Mouse (Mus musculus) kidney, embryonic 16.5 days (tissue): ENCODE data around the gene Gnb1l. TPM values are rescaled to one million over a fixed set of nuclear protein-coding genes. Genes with fewer than 3 reads are reported as not detected.

Source experiments
- ATAC-seq: fragments of 200-750 bp; cut with Nextera tagmentation; 2 replicates; pipeline ENCODE4 v1.8.0; 2017; ENCODE audit warnings: moderate TSS enrichment; ENCODE audit not compliant: low FRiP score, low TSS enrichment
- H3K27ac ChIP-seq: fragments of 300-500 bp; sonication (generic); 2 replicates; pipeline ENCODE4 v1.5.1; 2014; ENCODE audit warnings: low read length
- H3K27me3 ChIP-seq: fragments of 300-500 bp; sonication (generic); 2 replicates; pipeline ENCODE4 v1.6.1; 2014; ENCODE audit warnings: low read length, control low read depth, mixed read lengths; ENCODE audit not compliant: insufficient read depth
- H3K36me3 ChIP-seq: fragments of 300-500 bp; sonication (generic); 2 replicates; pipeline ENCODE4 v1.6.1; 2014; ENCODE audit warnings: low read length, control low read depth, mixed read lengths; ENCODE audit not compliant: insufficient read depth
- H3K4me1 ChIP-seq: fragments of 300-500 bp; sonication (generic); 2 replicates; pipeline ENCODE4 v1.6.1; 2014; ENCODE audit warnings: low read length, control low read depth, mixed read lengths; ENCODE audit not compliant: insufficient read depth
- H3K4me2 ChIP-seq: fragments of 300-500 bp; sonication (generic); replicated peaks from 2 replicates; pipeline ENCODE4 v1.6.1; 2014; ENCODE audit warnings: low read depth, low read length
- H3K4me3 ChIP-seq: fragments of 300-500 bp; sonication (generic); 2 replicates; pipeline ENCODE4 v1.5.1; 2014; ENCODE audit warnings: mild to moderate bottlenecking, low read length
- H3K9ac ChIP-seq: fragments of 300-500 bp; sonication (generic); replicated peaks from 2 replicates; pipeline ENCODE4 v1.6.1; 2014; ENCODE audit warnings: low read length
- H3K9me3 ChIP-seq: fragments of 300-500 bp; sonication (generic); 2 replicates; pipeline ENCODE4 v1.6.1; 2016; ENCODE audit warnings: low read length, control low read depth
- WGBS: fragments of 180-500 bp; shearing (Covaris S2); extraction: QIAGEN DNeasy Blood & Tissue Kit; methylation state at CpG from one replicate; pipeline ENCODE4 v1.1.7; 2014; 5-methylcytosine and 5-hydroxymethylcytosine counted together
- polyA plus RNA-seq: library from polyadenylated mRNA; unstranded; fragments of >200 nt; fragmentation: Nextera tagmentation; extraction: Ambion mirVana; gene quantifications from 2 replicates; pipeline ENCODE4 v1.2.1, GENCODE M21; 2015

Gnb1l gene
- polyA plus RNA-seq, 1 experiment from 2014 or later = 19.1 TPM

- 62% methylated on average over 6 of the region's 6 CpGs for WGBS
- no peak overlapping the region for H3K27ac ChIP-seq
- no peak overlapping the region for H3K9ac ChIP-seq
- H3K36me3 ChIP-seq = peaks cover 5% of the 10 kb centered on the region; the same call in 1 of the 2 replicates
- ATAC-seq = no peak; the same call in 1 of the 2 replicates
- peaks cover 13% of the 10 kb centered on the region for H3K4me1 ChIP-seq
- H3K9me3 ChIP-seq = no peaks in the 10 kb centered on the region
- H3K4me3 ChIP-seq = no peak overlapping the region
- H3K27me3 ChIP-seq = no peaks in the 10 kb centered on the region
- no peak overlapping the region for H3K4me2 ChIP-seq
Measured at GRCm38 (mm10) chr16:18477996-18478395, 20.5 kb upstream of the Gnb1l start.

GRCm38 (mm10) chr16:18479667-18480066 lies 18.8 kb upstream of the Gnb1l start:
- Histone ChIP-seq H3K9me3 (no peaks in the 10 kb centered on the region), H3K36me3 (peaks cover 5% of the 10 kb centered on the region; the same call in 1 of the 2 replicates), H3K9ac (peak overlapping the region; percentile 17; the same call in 1 of the 2 replicates), H3K4me3 (no peak overlapping the region), H3K27ac (no peak overlapping the region), H3K4me2 (no peak overlapping the region), H3K4me1 (peaks cover 17% of the 10 kb centered on the region), H3K27me3 (no peaks in the 10 kb centered on the region)
- peak; percentile 60 for ATAC-seq
- 44% methylated on average over 7 of the region's 7 CpGs for WGBS

- no peak overlapping the region for H3K27ac ChIP-seq
- peaks cover 5% of the 10 kb centered on the region; the same call in 1 of the 2 replicates for H3K36me3 ChIP-seq
- H3K9ac ChIP-seq = no peak overlapping the region
- WGBS = 74% methylated on average over 4 of the region's 4 CpGs
- H3K4me3 ChIP-seq = no peak overlapping the region
- H3K4me2 ChIP-seq = no peak overlapping the region
- H3K9me3 ChIP-seq = no peaks in the 10 kb centered on the region
- H3K27me3 ChIP-seq = no peaks in the 10 kb centered on the region
- H3K4me1 ChIP-seq = peaks cover 17% of the 10 kb centered on the region
- no peak; the same call in 1 of the 2 replicates for ATAC-seq
Measured at GRCm38 (mm10) chr16:18480933-18481485, 17.5 kb upstream of the Gnb1l start.

GRCm38 (mm10) chr16:18482431-18482830 lies 16.1 kb upstream of the Gnb1l start:
- 94% methylated on average over 3 of the region's 3 CpGs for WGBS
- peaks cover 17% of the 10 kb centered on the region for H3K4me1 ChIP-seq

DNA sequence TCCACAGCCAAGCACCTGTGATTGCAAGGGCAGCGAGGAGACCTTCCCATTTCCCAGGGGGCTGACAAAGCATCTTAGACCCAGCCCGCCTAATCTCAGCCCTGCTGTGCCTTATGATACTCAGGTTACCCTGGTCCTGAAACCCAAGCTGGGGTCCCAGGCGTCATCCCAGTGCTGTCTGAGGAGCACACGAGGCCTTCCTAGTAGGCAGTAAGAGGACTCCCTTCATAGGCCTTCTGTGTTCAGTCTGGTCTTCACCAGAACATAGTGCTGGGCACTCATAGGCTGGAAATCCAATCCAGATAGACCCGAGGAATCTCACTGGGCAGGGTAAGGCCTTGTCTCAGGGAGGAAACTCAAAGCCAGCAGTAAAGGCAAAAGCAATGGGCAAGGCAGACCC lies 14.7 kb upstream of the Gnb1l start:
- ATAC-seq = no peak
- H3K27ac ChIP-seq = no peak overlapping the region
- H3K36me3 ChIP-seq = 0 out of 2 replicates have a peak, but pooled peaks cover 3% of the 10 kb centered on the region
- WGBS = 57% methylated on average over 5 of the region's 5 CpGs
- H3K9ac ChIP-seq = no peak overlapping the region
- H3K9me3 ChIP-seq = no peaks in the 10 kb centered on the region
- H3K4me2 ChIP-seq = no peak overlapping the region
- H3K4me1 ChIP-seq = peaks cover 17% of the 10 kb centered on the region
- H3K27me3 ChIP-seq = no peaks in the 10 kb centered on the region
- H3K4me3 ChIP-seq = no peak overlapping the region

More at GRCm38 (mm10) chr16:18482431-18482830, 16.1 kb upstream of the Gnb1l start:
- no peak overlapping the region for H3K9ac ChIP-seq
- no peaks in the 10 kb centered on the region for H3K27me3 ChIP-seq
- H3K9me3 ChIP-seq = no peaks in the 10 kb centered on the region
- H3K27ac ChIP-seq = no peak overlapping the region
- H3K4me3 ChIP-seq = no peak overlapping the region
- H3K4me2 ChIP-seq = no peak overlapping the region
- peaks cover 8% of the 10 kb centered on the region; the same call in 1 of the 2 replicates for H3K36me3 ChIP-seq
- no peak for ATAC-seq

GRCm38 (mm10) chr16:18484386-18484785 lies 14.1 kb upstream of the Gnb1l start:
- Histone ChIP-seq H3K36me3 (0 out of 2 replicates have a peak, but pooled peaks cover 3% of the 10 kb centered on the region), H3K9ac (no peak overlapping the region), H3K27me3 (no peaks in the 10 kb centered on the region), H3K4me3 (no peak overlapping the region), H3K4me1 (peaks cover 12% of the 10 kb centered on the region), H3K4me2 (no peak overlapping the region), H3K9me3 (no peaks in the 10 kb centered on the region), H3K27ac (no peak overlapping the region)
- WGBS = 43% methylated on average over 4 of the region's 4 CpGs
- ATAC-seq = no peak

DNA sequence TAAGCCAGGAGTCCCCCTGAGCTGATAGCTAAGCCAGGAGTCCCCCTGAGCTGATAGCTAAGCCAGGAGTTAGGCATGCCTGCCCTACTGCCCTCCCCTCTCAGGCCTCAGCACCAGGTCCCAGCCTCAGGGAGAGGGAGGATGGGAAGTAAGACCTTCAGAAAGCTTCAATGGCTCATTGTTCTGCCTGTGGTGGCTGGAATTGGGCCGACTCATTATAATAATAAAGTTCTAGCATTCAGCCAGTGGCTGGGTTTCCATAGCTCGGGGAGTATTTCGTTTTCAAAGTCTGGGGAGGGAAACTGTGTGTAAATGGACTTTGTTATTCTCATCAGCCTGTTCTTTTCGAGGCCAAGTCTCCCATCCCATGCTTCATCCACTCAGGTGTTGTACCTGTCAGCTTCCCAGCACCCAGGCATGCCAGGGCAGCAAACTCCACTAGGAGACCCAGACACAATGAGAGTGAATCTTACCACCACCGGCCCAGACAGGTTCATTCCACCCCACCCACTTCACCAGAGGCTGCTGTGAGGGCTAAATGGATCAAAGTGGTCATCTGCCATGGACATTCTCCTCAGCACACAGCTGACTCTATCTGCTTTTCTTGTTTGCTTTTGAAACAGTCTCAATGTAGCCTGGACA lies 13.6 kb upstream of the Gnb1l start:
- Histone ChIP-seq H3K9ac (no peak overlapping the region), H3K4me2 (no peak overlapping the region), H3K4me3 (no peak overlapping the region), H3K27ac (no peak overlapping the region), H3K9me3 (no peaks in the 10 kb centered on the region), H3K36me3 (0 out of 2 replicates have a peak, but pooled peaks cover 3% of the 10 kb centered on the region), H3K27me3 (no peaks in the 10 kb centered on the region), H3K4me1 (peaks cover 6% of the 10 kb centered on the region; the same call in 1 of the 2 replicates)
- 64% methylated on average over 5 of the region's 5 CpGs for WGBS
- no peak for ATAC-seq

- WGBS = 94% methylated on average over 2 of the region's 2 CpGs
- ATAC-seq = no peak
- Histone ChIP-seq H3K4me3 (no peak overlapping the region), H3K4me2 (no peak overlapping the region), H3K36me3 (0 out of 2 replicates have a peak, but pooled peaks cover 3% of the 10 kb centered on the region), H3K9me3 (no peaks in the 10 kb centered on the region), H3K4me1 (0 out of 2 replicates have a peak, but pooled peaks cover 4% of the 10 kb centered on the region), H3K27ac (no peak overlapping the region), H3K27me3 (no peaks in the 10 kb centered on the region), H3K9ac (no peak overlapping the region)
Measured at GRCm38 (mm10) chr16:18486126-18486525, 12.4 kb upstream of the Gnb1l start.

- no peak for ATAC-seq
- H3K4me2 ChIP-seq = no peak overlapping the region
- H3K4me3 ChIP-seq = no peak overlapping the region
- H3K27ac ChIP-seq = no peak overlapping the region
- H3K4me1 ChIP-seq = no peaks in the 10 kb centered on the region
- no peak overlapping the region for H3K9ac ChIP-seq
- H3K36me3 ChIP-seq = 0 out of 2 replicates have a peak, but pooled peaks cover 3% of the 10 kb centered on the region
- H3K9me3 ChIP-seq = no peaks in the 10 kb centered on the region
- 89% methylated on average over 3 of the region's 3 CpGs for WGBS
- H3K27me3 ChIP-seq = no peaks in the 10 kb centered on the region
Measured at GRCm38 (mm10) chr16:18490281-18490680, 8.2 kb upstream of the Gnb1l start.

GRCm38 (mm10) chr16:18490894-18491293 lies 7.6 kb upstream of the Gnb1l start:
- H3K9me3 ChIP-seq = no peaks in the 10 kb centered on the region
- H3K4me3 ChIP-seq = no peak overlapping the region
- no peak overlapping the region for H3K9ac ChIP-seq
- no peak overlapping the region for H3K27ac ChIP-seq
- WGBS = 51% methylated on average over 1 of the region's 1 CpGs
- no peak for ATAC-seq
- H3K4me2 ChIP-seq = no peak overlapping the region
- no peaks in the 10 kb centered on the region for H3K4me1 ChIP-seq
- H3K36me3 ChIP-seq = 0 out of 2 replicates have a peak, but pooled peaks cover 3% of the 10 kb centered on the region
- no peaks in the 10 kb centered on the region for H3K27me3 ChIP-seq
